Mouse (Mus musculus): ENCODE measurements around the gene Unc5b. TPM values are rescaled to one million over a fixed set of nuclear protein-coding genes. Genes with fewer than 3 reads are reported as not detected.
"Not testable (repeated sequence)": the region's sequence is repeated elsewhere in the genome, so short reads cannot be mapped to it uniquely, and the experiment has no call there.

Unc5b gene
- polyA plus RNA-seq, 1 experiment from 2014 or later: 3.8 TPM

DNA sequence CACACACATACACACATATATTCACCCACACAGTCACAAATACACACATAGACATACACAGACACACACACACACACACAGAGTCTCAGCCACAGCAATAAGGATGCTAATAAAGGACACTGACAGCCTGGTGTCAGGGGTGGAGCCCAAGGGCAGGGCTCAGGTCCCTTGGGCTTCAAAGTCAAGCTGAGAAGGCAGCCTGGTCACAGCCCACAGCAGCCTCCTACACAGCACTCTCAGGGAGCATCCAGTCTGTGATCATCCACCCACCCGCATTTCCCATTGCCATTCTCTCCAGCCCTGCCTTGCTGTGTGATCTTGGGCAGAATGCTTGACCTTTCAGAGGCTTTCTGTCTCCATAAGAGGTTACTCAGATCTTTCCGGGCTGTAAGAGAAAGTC lies 84.9 kb downstream of the Unc5b start:
- Histone ChIP-seq H3K4me2 (replicated peaks; ENCODE audit: low read depth, low read length) (no peak overlapping the region), H3K27ac (ENCODE audit: low read length) (no peak overlapping the region), H3K9me3 (ENCODE audit: low read length) (no peaks in the 10 kb centered on the region), H3K27me3 (replicated peaks; ENCODE audit: insufficient read depth, low read length) (no peaks in the 10 kb centered on the region), H3K36me3 (ENCODE audit: insufficient read depth, low read length) (no peaks in the 10 kb centered on the region), H3K4me3 (ENCODE audit: low read depth, low read length) (no peak overlapping the region), H3K4me1 (ENCODE audit: insufficient read depth, low read depth, low read length) (peaks cover 4% of the 10 kb centered on the region; the same call in 1 of the 2 replicates), H3K9ac (replicated peaks; ENCODE audit: low read depth) (no peak overlapping the region)
- no peak for DNase-seq (ENCODE audit: low spot score)
- no peak for TF ChIP-seq EP300 (IDR thresholded peaks at IDR 0.05)
- no peak for TF ChIP-seq CTCF (IDR thresholded peaks at IDR 0.05)
- peak; percentile 17; the same call in 1 of the 2 replicates for ATAC-seq
- 78% methylated on average over 2 of the region's 2 CpGs for WGBS

DNA sequence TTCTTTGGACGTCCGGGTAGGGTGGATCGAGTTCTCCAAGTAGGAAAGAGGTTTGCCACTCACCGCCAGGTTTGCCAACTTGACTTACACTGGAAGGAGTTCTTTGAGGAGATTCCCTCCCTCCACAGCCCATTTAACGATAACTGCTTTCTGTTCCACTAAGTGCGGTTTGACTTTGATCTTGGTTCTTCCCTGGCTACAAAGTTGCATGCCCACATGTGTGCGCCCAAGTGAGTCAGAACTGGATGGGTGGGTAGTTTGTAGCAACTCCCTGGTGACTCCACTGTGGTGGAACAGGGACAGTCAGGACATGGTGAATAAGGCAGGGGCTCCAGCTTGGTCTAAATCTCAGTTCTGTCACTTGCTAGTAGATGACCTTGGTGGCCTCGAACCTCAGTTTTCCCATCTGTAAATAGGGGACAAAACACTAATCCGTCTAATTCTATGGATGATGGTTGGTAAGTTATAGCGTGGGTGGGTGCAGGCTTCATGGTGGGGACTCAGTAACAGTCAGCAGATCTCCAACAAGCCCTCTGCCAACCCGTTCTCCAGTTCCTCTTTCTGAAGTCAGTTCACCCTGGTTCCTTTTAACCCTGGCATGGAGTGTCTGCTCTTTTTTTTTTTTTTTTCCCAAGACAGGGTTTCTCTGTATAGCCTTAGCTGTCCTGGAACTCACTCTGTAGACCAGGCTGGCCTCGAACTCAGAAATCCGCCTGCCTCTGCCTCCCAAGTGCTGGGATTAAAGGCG lies 86.7 kb downstream of the Unc5b start:
- Histone ChIP-seq H3K27ac (ENCODE audit: low read length) (no peak overlapping the region), H3K27me3 (replicated peaks; ENCODE audit: insufficient read depth, low read length) (no peaks in the 10 kb centered on the region), H3K9me3 (ENCODE audit: low read length) (no peaks in the 10 kb centered on the region), H3K4me2 (replicated peaks; ENCODE audit: low read depth, low read length) (no peak overlapping the region), H3K9ac (replicated peaks; ENCODE audit: low read depth) (no peak overlapping the region), H3K4me3 (ENCODE audit: low read depth, low read length) (no peak overlapping the region), H3K4me1 (ENCODE audit: insufficient read depth, low read depth, low read length) (no peaks in the 10 kb centered on the region), H3K36me3 (ENCODE audit: insufficient read depth, low read length) (no peaks in the 10 kb centered on the region)
- WGBS: 87% methylated on average over 13 of the region's 14 CpGs
- no peak for DNase-seq (ENCODE audit: low spot score)
- TF ChIP-seq EP300 (IDR thresholded peaks at IDR 0.05): no peak
- no peak for TF ChIP-seq CTCF (IDR thresholded peaks at IDR 0.05)
- ATAC-seq: no peak

DNA sequence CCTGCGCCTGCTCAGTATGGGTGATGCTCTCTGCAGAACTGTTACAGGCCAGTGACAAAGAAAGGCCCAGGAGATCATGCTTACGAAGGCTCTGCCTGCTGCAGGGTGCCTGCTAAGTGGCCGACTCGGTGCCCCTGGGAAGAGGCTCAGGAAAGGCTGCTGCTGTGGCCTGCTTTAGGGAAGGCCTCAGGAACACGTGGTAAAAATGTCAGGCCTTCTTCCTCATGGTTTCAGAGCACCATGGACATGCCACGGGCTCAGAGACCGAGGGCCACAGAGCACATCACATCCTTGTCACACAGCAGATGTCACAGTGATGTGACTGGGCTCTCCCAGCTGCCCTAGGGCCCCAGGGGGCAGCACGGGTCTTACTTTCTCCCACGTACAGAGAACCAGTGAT lies 87.7 kb downstream of the Unc5b start:
- Histone ChIP-seq H3K4me3 (ENCODE audit: low read depth, low read length) (no peak overlapping the region), H3K27ac (ENCODE audit: low read length) (no peak overlapping the region), H3K9ac (replicated peaks; ENCODE audit: low read depth) (no peak overlapping the region), H3K4me1 (ENCODE audit: insufficient read depth, low read depth, low read length) (no peaks in the 10 kb centered on the region), H3K36me3 (ENCODE audit: insufficient read depth, low read length) (no peaks in the 10 kb centered on the region), H3K4me2 (replicated peaks; ENCODE audit: low read depth, low read length) (no peak overlapping the region), H3K9me3 (ENCODE audit: low read length) (no peaks in the 10 kb centered on the region), H3K27me3 (replicated peaks; ENCODE audit: insufficient read depth, low read length) (no peaks in the 10 kb centered on the region)
- TF ChIP-seq CTCF (IDR thresholded peaks at IDR 0.05) (no peak), EP300 (IDR thresholded peaks at IDR 0.05) (no peak)
- DNase-seq (ENCODE audit: low spot score) (no peak), ATAC-seq (no peak)
- 69% methylated on average over 9 of the region's 9 CpGs for WGBS

DNA sequence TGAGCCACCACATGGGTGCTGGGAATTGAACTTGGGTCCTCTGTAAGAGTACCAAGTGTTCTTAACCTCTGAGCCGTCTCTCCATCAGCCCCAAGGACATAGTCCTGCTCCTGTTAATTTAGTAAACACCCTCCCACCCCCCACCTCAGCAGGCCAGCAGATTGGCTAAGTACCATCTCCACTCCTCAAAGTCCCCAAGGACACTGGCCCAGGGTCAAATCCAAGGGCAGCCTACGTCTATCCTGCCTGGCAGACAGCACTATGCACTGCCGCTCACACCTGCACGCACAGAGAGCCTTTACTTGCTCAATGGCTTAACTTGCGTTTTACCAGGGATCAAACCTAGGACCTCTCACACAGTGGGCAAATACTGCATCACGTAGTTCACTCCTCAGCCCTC lies 88.4 kb downstream of the Unc5b start:
- DNase-seq (ENCODE audit: low spot score) (no peak), ATAC-seq (no peak)
- H3K9ac ChIP-seq (replicated peaks; ENCODE audit: low read depth): no peak overlapping the region
- no peak overlapping the region for H3K4me2 ChIP-seq (replicated peaks; ENCODE audit: low read depth, low read length)
- no peaks in the 10 kb centered on the region for H3K27me3 ChIP-seq (replicated peaks; ENCODE audit: insufficient read depth, low read length)
- WGBS: 82% methylated on average over 6 of the region's 6 CpGs
- TF ChIP-seq CTCF (IDR thresholded peaks at IDR 0.05) (no peak), EP300 (IDR thresholded peaks at IDR 0.05) (no peak)
- no peak overlapping the region for H3K4me3 ChIP-seq (ENCODE audit: low read depth, low read length)
- no peaks in the 10 kb centered on the region for H3K36me3 ChIP-seq (ENCODE audit: insufficient read depth, low read length)
- H3K9me3 ChIP-seq (ENCODE audit: low read length): no peaks in the 10 kb centered on the region
- no peaks in the 10 kb centered on the region for H3K4me1 ChIP-seq (ENCODE audit: insufficient read depth, low read depth, low read length)
- H3K27ac ChIP-seq (ENCODE audit: low read length): no peak overlapping the region

DNA sequence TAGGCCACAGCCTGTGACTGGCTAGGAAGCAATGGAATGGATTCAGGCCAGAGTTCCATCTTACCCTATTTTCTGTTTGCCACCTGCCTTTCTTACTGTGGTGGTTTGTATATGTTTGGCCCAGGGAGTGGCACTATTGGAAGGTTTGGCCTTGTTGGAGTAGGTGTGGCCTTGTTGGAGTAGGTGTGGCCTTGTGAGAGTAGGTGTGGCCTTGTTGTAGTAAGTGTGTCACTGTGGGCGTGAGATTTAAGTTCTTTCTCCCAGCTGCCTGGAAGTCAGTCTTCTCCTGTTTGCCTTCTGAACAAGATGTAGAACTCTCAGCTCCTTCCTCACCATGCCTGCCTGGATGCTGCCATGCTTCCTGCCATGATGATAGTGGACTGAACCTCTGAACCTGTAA lies 89.1 kb downstream of the Unc5b start:
- not testable (repeated sequence) for H3K9me3 ChIP-seq (ENCODE audit: low read length); DNase-seq (ENCODE audit: low spot score); H3K27ac ChIP-seq (ENCODE audit: low read length); H3K4me1 ChIP-seq (ENCODE audit: insufficient read depth, low read depth, low read length); ATAC-seq; H3K27me3 ChIP-seq (replicated peaks; ENCODE audit: insufficient read depth, low read length); H3K4me3 ChIP-seq (ENCODE audit: low read depth, low read length); H3K36me3 ChIP-seq (ENCODE audit: insufficient read depth, low read length); H3K4me2 ChIP-seq (replicated peaks; ENCODE audit: low read depth, low read length); H3K9ac ChIP-seq (replicated peaks; ENCODE audit: low read depth)
- whole genome bisulfite sequencing: 68% methylated on average over 1 of the region's 1 CpGs

DNA sequence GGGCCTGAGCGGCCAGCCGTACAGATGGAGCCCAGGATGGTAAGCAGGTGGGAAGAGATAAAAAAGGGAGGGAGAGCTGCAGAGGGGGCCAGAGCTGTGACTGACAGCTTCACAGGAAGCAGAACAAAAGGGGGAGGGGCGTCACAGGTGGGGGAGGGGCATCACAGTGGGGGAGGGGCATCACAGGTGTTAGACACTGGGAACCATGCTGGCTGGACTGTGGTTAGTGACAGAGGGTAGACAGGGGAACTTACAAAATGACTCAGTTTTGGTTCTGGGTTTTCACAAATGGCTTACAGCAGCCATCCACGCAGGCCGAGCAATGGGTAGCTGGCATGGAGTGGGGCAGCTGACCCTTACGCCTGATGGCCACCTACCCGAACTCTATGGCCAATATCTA lies 89.9 kb downstream of the Unc5b start:
- Histone ChIP-seq H3K27me3 (replicated peaks; ENCODE audit: insufficient read depth, low read length) (no peaks in the 10 kb centered on the region), H3K27ac (ENCODE audit: low read length) (no peak overlapping the region), H3K4me3 (ENCODE audit: low read depth, low read length) (no peak overlapping the region), H3K36me3 (ENCODE audit: insufficient read depth, low read length) (no peaks in the 10 kb centered on the region; the same call in 1 of the 2 replicates), H3K9ac (replicated peaks; ENCODE audit: low read depth) (no peak overlapping the region), H3K4me2 (replicated peaks; ENCODE audit: low read depth, low read length) (no peak overlapping the region), H3K4me1 (ENCODE audit: insufficient read depth, low read depth, low read length) (no peaks in the 10 kb centered on the region), H3K9me3 (ENCODE audit: low read length) (no peaks in the 10 kb centered on the region)
- TF ChIP-seq CTCF (IDR thresholded peaks at IDR 0.05): no peak
- TF ChIP-seq EP300 (IDR thresholded peaks at IDR 0.05): no peak
- DNase-seq (ENCODE audit: low spot score) (no peak), ATAC-seq (no peak; the same call in 1 of the 2 replicates)
- WGBS: 79% methylated on average over 7 of the region's 7 CpGs

All from lung, postnatal 0 days (tissue).